Comparison of ENCODE assay signal across 8 mouse cellular contexts in the genomic region with DNA sequence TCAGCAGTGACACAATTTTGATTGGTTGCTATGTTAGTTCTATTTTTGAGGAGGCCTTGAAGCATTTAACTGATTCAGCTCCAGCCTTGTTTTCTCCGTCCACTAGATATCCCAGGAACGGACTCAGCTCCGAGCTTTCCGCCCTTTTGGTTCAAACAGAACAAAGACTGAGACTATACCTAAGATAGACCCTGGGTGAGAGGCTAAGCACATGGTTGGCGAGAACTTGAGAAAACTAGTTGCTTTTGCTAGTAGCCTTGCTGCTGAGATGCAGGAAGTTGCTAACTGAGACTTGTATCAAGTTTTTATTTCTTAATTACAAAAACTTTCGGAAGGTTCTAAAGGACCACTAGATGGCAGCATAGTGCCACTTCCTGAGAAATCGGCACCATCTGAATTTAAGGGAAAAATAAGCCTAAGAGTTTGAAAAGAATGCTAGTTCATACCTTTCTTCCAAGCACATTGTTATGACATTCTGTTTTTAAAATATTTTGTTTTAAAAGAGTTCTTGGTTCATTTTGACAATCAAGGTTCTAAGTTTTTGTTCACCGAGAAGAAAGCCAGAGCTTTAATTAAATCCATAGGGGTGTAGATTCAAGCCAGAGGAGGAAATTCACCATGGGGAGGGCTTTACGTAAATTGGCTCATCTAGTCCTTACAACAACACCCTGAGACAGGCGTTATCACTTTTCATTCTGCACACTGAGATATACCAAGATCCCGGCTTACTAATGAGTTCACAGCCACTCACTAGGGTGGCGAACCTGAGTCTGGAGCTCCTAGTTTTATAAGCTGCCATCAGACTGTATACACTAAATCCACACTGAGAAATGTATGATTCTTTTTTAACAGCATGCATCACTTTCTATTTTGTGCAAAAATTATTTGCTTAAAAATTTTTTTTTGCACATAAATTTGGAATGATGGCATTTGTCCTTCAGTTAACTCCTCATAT. TPM values are rescaled to one million over a fixed set of nuclear protein-coding genes. Genes with fewer than 3 reads are reported as not detected.
DNase-seq lines count a peak whose midpoint lies in the region; ATAC-seq and TF ChIP-seq lines count a peak whose summit lies in the region.

No protein-coding gene starts in this region.

- no peak overlapping the region for H3K27ac ChIP-seq in intestine, postnatal 0 days (ENCODE audit: low read depth, low read length)
- H3K27ac ChIP-seq in intestine, embryonic 16.5 days (ENCODE audit: low read length), result no peak overlapping the region

- no peak overlapping the region for H3K9ac ChIP-seq in intestine, postnatal 0 days (ENCODE audit: low read depth, low read length)
- no peak overlapping the region for H3K9ac ChIP-seq in intestine, embryonic 16.5 days (ENCODE audit: low read depth, low read length)

- 48% methylated on average over 12 of the region's 12 CpGs for WGBS in intestine, postnatal 0 days
- 43% methylated on average over 12 of the region's 12 CpGs for WGBS in intestine, embryonic 16.5 days

- no peaks in the 10 kb centered on the region for H3K36me3 ChIP-seq in intestine, postnatal 0 days (ENCODE audit: control insufficient read depth, insufficient read depth)
- H3K36me3 ChIP-seq in intestine, embryonic 16.5 days (ENCODE audit: control insufficient read depth, insufficient read depth, low read length), result no peaks in the 10 kb centered on the region

- DNase-seq in Muller cell, postnatal 12 days (ENCODE audit: inconsistent ontology term), result peak; percentile 29
- peak; percentile 72 for DNase-seq in embryo, embryonic 11 days
- peak; percentile 8 to 39 for DNase-seq in kidney, postnatal 4 days
- DNase-seq in yolk sac, embryonic 10.5 days (ENCODE audit: low spot score), result no peak
- no peak for DNase-seq in left cerebral cortex, adult 18-20 months (ENCODE audit: low spot score in 2 of 2)

- no peak overlapping the region for H3K4me3 ChIP-seq in intestine, postnatal 0 days (ENCODE audit: low read depth, low read length)
- H3K4me3 ChIP-seq in intestine, embryonic 16.5 days (ENCODE audit: low read length), result no peak overlapping the region

- H3K9me3 ChIP-seq in intestine, postnatal 0 days (ENCODE audit: control insufficient read depth), result no peaks in the 10 kb centered on the region
- no peaks in the 10 kb centered on the region for H3K9me3 ChIP-seq in intestine, embryonic 16.5 days (ENCODE audit: control insufficient read depth, low read length)

- TF ChIP-seq CTCF in intestine, postnatal 0 days (IDR thresholded peaks at IDR 0.05; ENCODE audit: low read depth), result peak; percentile 80

- H3K27me3 ChIP-seq in intestine, postnatal 0 days (replicated peaks; ENCODE audit: control insufficient read depth, insufficient read depth, low read length), result no peaks in the 10 kb centered on the region
- H3K27me3 ChIP-seq in intestine, embryonic 16.5 days (replicated peaks; ENCODE audit: control insufficient read depth, insufficient read depth, low read length), result no peaks in the 10 kb centered on the region

- ATAC-seq in intestine, postnatal 0 days, result no peak
- ATAC-seq in intestine, embryonic 16.5 days, result no peak
- ATAC-seq in erythroid progenitor cell, adult 5-6 weeks (replicated peaks; ENCODE audit: low FRiP score, poor library complexity, severe bottlenecking), result no peak

- no peaks in the 10 kb centered on the region for H3K4me1 ChIP-seq in intestine, postnatal 0 days (replicated peaks; ENCODE audit: control insufficient read depth, insufficient read depth, low read length)
- H3K4me1 ChIP-seq in intestine, embryonic 16.5 days (ENCODE audit: control insufficient read depth, insufficient read depth, low read length), result no peaks in the 10 kb centered on the region

- 0 out of 2 replicates have a peak overlapping the region, but pooled peaks have one; percentile 21 for H3K4me2 ChIP-seq in intestine, postnatal 0 days (replicated peaks; ENCODE audit: low read depth)
- H3K4me2 ChIP-seq in intestine, embryonic 16.5 days (ENCODE audit: low read depth, low read length), result no peak overlapping the region

RNA-seq across cellular contexts. Expression of a gene that starts 20.5 kb away (rescaled TPM):
- 42.0 and 44.1 TPM in 2 replicates for polyA plus RNA-seq in intestine, postnatal 0 days (2015; fragmentation: Nextera tagmentation; extraction: Ambion mirVana)
- 50.8 and 56.6 TPM in 2 replicates for polyA plus RNA-seq in intestine, embryonic 16.5 days (2015; fragmentation: Nextera tagmentation; extraction: Ambion mirVana)
- 10 to 100 TPM; 69.5 to 85.5 TPM for total RNA-seq in left cerebral cortex, adult 18-20 months (2021)
- total RNA-seq in erythroid progenitor cell, adult 5-6 weeks (2015; ENCODE audit: low replicate concordance), result 32.4 and 36.0 TPM in 2 replicates
- total RNA-seq in erythroid progenitor cell, adult 5-6 weeks (2017; ENCODE audit: low replicate concordance), result 14.5 and 16.3 TPM in 2 replicates

RNA-seq across cellular contexts. Expression of a gene that starts 42.1 kb away (rescaled TPM):
- 70.3 and 71.2 TPM in 2 replicates for polyA plus RNA-seq in intestine, postnatal 0 days (2015; fragmentation: Nextera tagmentation; extraction: Ambion mirVana)
- polyA plus RNA-seq in intestine, embryonic 16.5 days (2015; fragmentation: Nextera tagmentation; extraction: Ambion mirVana), result 119 and 130 TPM in 2 replicates
- total RNA-seq in left cerebral cortex, adult 18-20 months (2021), result 10 to 100 TPM; 17.0 to 19.5 TPM
- 59.5 and 60.5 TPM in 2 replicates for total RNA-seq in erythroid progenitor cell, adult 5-6 weeks (2015; ENCODE audit: low replicate concordance)
- 97.0 and 126 TPM in 2 replicates for total RNA-seq in erythroid progenitor cell, adult 5-6 weeks (2017; ENCODE audit: low replicate concordance)

RNA-seq across cellular contexts. Expression of a gene that starts 42.4 kb away (rescaled TPM):
- polyA plus RNA-seq in intestine, postnatal 0 days (2015; fragmentation: Nextera tagmentation; extraction: Ambion mirVana), result 8.3 and 8.7 TPM in 2 replicates
- 34.1 and 37.6 TPM in 2 replicates for polyA plus RNA-seq in intestine, embryonic 16.5 days (2015; fragmentation: Nextera tagmentation; extraction: Ambion mirVana)
- under 1 TPM; 0.14 to 0.33 TPM for total RNA-seq in left cerebral cortex, adult 18-20 months (2021)
- 302 and 312 TPM in 2 replicates for total RNA-seq in erythroid progenitor cell, adult 5-6 weeks (2015; ENCODE audit: low replicate concordance)
- 397 and 477 TPM in 2 replicates for total RNA-seq in erythroid progenitor cell, adult 5-6 weeks (2017; ENCODE audit: low replicate concordance)

Comparison
In these comparisons a context has a peak if more than half of its experiments do, and no peak if none do; other contexts are left out.
1. DNase-seq: peak in Muller cell, postnatal 12 days (single experiment), embryo, embryonic 11 days (single experiment) and kidney, postnatal 4 days (2 of 2); none in yolk sac, embryonic 10.5 days (single experiment) and left cerebral cortex, adult 18-20 months (0 of 2).
2. RNA of a gene that starts 42.4 kb away (total RNA-seq): 302 to 477 TPM in erythroid progenitor cell, adult 5-6 weeks; 0.14 to 0.33 TPM in left cerebral cortex, adult 18-20 months; every median in the first group is over 100 times any median in the second.